ENCODE assay signal across 8 mouse cellular contexts in genomic region chr1:24005070-24005804, GRCm38 (mm10). TPM values are rescaled to one million over a fixed set of nuclear protein-coding genes. Genes with fewer than 3 reads are reported as not detected.
A peak's percentile ranks its signal among the peaks of the same experiment; 100 is the strongest.
DNase-seq lines count a peak whose midpoint lies in the region; ATAC-seq and TF ChIP-seq lines count a peak whose summit lies in the region.

Gene Sdhaf4 (minus strand): TSS chr1:24005656.

- H3K27ac ChIP-seq in forebrain, embryonic 10.5 days, result peak within 1 kb of the TSS; percentile 92
- peak within 1 kb of the TSS; percentile 93 for H3K27ac ChIP-seq in heart, embryonic 15.5 days
- peak within 1 kb of the TSS; percentile 49 for H3K27ac ChIP-seq in liver, embryonic 14.5 days
- H3K27ac ChIP-seq in neural tube, embryonic 11.5 days (ENCODE audit: low read depth, low read length), result peak within 1 kb of the TSS; percentile 79
- peak within 1 kb of the TSS; percentile 84 for H3K27ac ChIP-seq in stomach, postnatal 0 days (replicated peaks)

- peak; percentile 12; the same call in 1 of the 2 replicates for TF ChIP-seq CTCF in liver, embryonic 14.5 days (IDR thresholded peaks at IDR 0.05; ENCODE audit: low read depth)
- TF ChIP-seq CTCF in stomach, postnatal 0 days (IDR thresholded peaks at IDR 0.05; ENCODE audit: low read depth), result no peak

- peaks cover 8% of the 10 kb centered on the region for H3K4me1 ChIP-seq in forebrain, embryonic 10.5 days
- H3K4me1 ChIP-seq in heart, embryonic 15.5 days (replicated peaks), result peaks cover 5% of the 10 kb centered on the region
- H3K4me1 ChIP-seq in liver, embryonic 14.5 days (replicated peaks; ENCODE audit: control insufficient read depth in 2 of 2, insufficient read depth in 2 of 2, low read length in 1 of 2), result peaks cover 0 to 4% of the 10 kb centered on the region in 2 experiments; a peak in 2 of 4 replicates
- H3K4me1 ChIP-seq in neural tube, embryonic 11.5 days (ENCODE audit: control insufficient read depth, insufficient read depth, low read length), result no peaks in the 10 kb centered on the region
- no peaks in the 10 kb centered on the region for H3K4me1 ChIP-seq in stomach, postnatal 0 days (replicated peaks; ENCODE audit: control insufficient read depth, insufficient read depth)

- 2% methylated on average over 47 of the region's 47 CpGs for WGBS in forebrain, embryonic 10.5 days
- WGBS in heart, embryonic 15.5 days, result under 1% methylated on average over 47 of the region's 47 CpGs
- under 1% methylated on average over 47 of the region's 47 CpGs for WGBS in liver, embryonic 14.5 days (ENCODE audit: insufficient replicate concordance)
- 1% methylated on average over 47 of the region's 47 CpGs for WGBS in neural tube, embryonic 11.5 days
- under 1% methylated on average over 47 of the region's 47 CpGs for WGBS in stomach, postnatal 0 days

- H3K27me3 ChIP-seq in forebrain, embryonic 10.5 days (ENCODE audit: poor library complexity, severe bottlenecking), result no peaks in the 10 kb centered on the region
- no peaks in the 10 kb centered on the region for H3K27me3 ChIP-seq in heart, embryonic 15.5 days
- no peaks in the 10 kb centered on the region for H3K27me3 ChIP-seq in liver, embryonic 14.5 days (ENCODE audit: control insufficient read depth, insufficient read depth, low read length)
- H3K27me3 ChIP-seq in neural tube, embryonic 11.5 days (ENCODE audit: control insufficient read depth, insufficient read depth, low read length), result no peaks in the 10 kb centered on the region
- H3K27me3 ChIP-seq in stomach, postnatal 0 days (ENCODE audit: control insufficient read depth, insufficient read depth, low read length), result no peaks in the 10 kb centered on the region

- peaks cover 30% of the 10 kb centered on the region for H3K36me3 ChIP-seq in forebrain, embryonic 10.5 days (replicated peaks)
- peaks cover 22% of the 10 kb centered on the region for H3K36me3 ChIP-seq in heart, embryonic 15.5 days
- no peaks in the 10 kb centered on the region for H3K36me3 ChIP-seq in liver, embryonic 14.5 days (replicated peaks; ENCODE audit: control insufficient read depth, insufficient read depth, low read depth)
- H3K36me3 ChIP-seq in neural tube, embryonic 11.5 days (ENCODE audit: control insufficient read depth, insufficient read depth, low read length), result no peaks in the 10 kb centered on the region
- no peaks in the 10 kb centered on the region for H3K36me3 ChIP-seq in stomach, postnatal 0 days (ENCODE audit: control insufficient read depth, insufficient read depth, low read length)

- peak; percentile 84 to 86 for DNase-seq in CD8-positive naive resting alpha-beta T cell, adult 2 months (ENCODE audit: low read depth in 2 of 2, low spot score in 2 of 2)
- peak; percentile 78 for DNase-seq in c-Kit-positive CD71-negative TER-119-negative erythroid progenitor cells, embryonic 14.5 days (ENCODE audit: low read depth)
- DNase-seq in forebrain, embryonic 10.5 days (ENCODE audit: extremely low spot score, low spot score), result peak; percentile 88
- peak; percentile 91 to 94 for DNase-seq in kidney, postnatal 25 days
- peak; percentile 72 to 82 (median 78) for DNase-seq in liver, embryonic 14.5 days (ENCODE audit: low read depth in 3 of 3, low spot score in 3 of 3)
- DNase-seq in neural tube, embryonic 11.5 days (ENCODE audit: low spot score), result peak; percentile 96
- peak; percentile 91 for DNase-seq in stomach, postnatal 0 days (ENCODE audit: low spot score)

- H3K4me2 ChIP-seq in heart, embryonic 15.5 days, result peak within 1 kb of the TSS; percentile 67
- peak within 1 kb of the TSS; percentile 78 for H3K4me2 ChIP-seq in liver, embryonic 14.5 days (ENCODE audit: low read depth)
- H3K4me2 ChIP-seq in neural tube, embryonic 11.5 days (ENCODE audit: low read depth), result peak within 1 kb of the TSS; percentile 54
- peak within 1 kb of the TSS; percentile 62 for H3K4me2 ChIP-seq in stomach, postnatal 0 days (replicated peaks; ENCODE audit: low read depth)

- H3K9me3 ChIP-seq in forebrain, embryonic 10.5 days, result no peaks in the 10 kb centered on the region
- no peaks in the 10 kb centered on the region for H3K9me3 ChIP-seq in heart, embryonic 15.5 days (replicated peaks)
- no peaks in the 10 kb centered on the region for H3K9me3 ChIP-seq in liver, embryonic 14.5 days (ENCODE audit: control insufficient read depth, low read length)
- H3K9me3 ChIP-seq in neural tube, embryonic 11.5 days (ENCODE audit: control insufficient read depth, low read length), result no peaks in the 10 kb centered on the region
- H3K9me3 ChIP-seq in stomach, postnatal 0 days (ENCODE audit: control insufficient read depth, low read length), result no peaks in the 10 kb centered on the region

- H3K9ac ChIP-seq in heart, embryonic 15.5 days, result peak within 1 kb of the TSS; percentile 74
- peak within 1 kb of the TSS; percentile 83 for H3K9ac ChIP-seq in liver, embryonic 14.5 days (replicated peaks)
- peak within 1 kb of the TSS; percentile 76 for H3K9ac ChIP-seq in neural tube, embryonic 11.5 days (ENCODE audit: low read length)
- peak within 1 kb of the TSS; percentile 82 for H3K9ac ChIP-seq in stomach, postnatal 0 days (ENCODE audit: low read length)

- peak; percentile 96 for ATAC-seq in heart, embryonic 15.5 days (replicated peaks; ENCODE audit: insufficient number of reproducible peaks, insufficient read depth, low FRiP score, low read depth)
- peak; percentile 95 for ATAC-seq in liver, embryonic 14.5 days (ENCODE audit: insufficient read depth)
- peak; percentile 94 for ATAC-seq in neural tube, embryonic 11.5 days (ENCODE audit: insufficient read depth, low FRiP score, low TSS enrichment)
- ATAC-seq in stomach, postnatal 0 days (ENCODE audit: low FRiP score, low TSS enrichment), result peak; percentile 96

- TF ChIP-seq EP300 in liver, embryonic 14.5 days (IDR thresholded peaks at IDR 0.05; ENCODE audit: low read depth), result no peak
- no peak for TF ChIP-seq EP300 in stomach, postnatal 0 days (optimal IDR thresholded peaks at IDR 0.05)

- H3K4me3 ChIP-seq in forebrain, embryonic 10.5 days, result peak within 1 kb of the TSS; percentile 74
- peak within 1 kb of the TSS; percentile 73 for H3K4me3 ChIP-seq in heart, embryonic 15.5 days
- peak within 1 kb of the TSS; percentile 85 to 99 for H3K4me3 ChIP-seq in liver, embryonic 14.5 days (ENCODE audit: insufficient read depth in 1 of 2, low read depth in 2 of 2, low read length in 2 of 2)
- peak within 1 kb of the TSS; percentile 58 for H3K4me3 ChIP-seq in neural tube, embryonic 11.5 days (ENCODE audit: low read depth, low read length)
- peak within 1 kb of the TSS; percentile 78 for H3K4me3 ChIP-seq in stomach, postnatal 0 days (ENCODE audit: low read depth, low read length)

RNA-seq across cellular contexts. Expression of gene Sdhaf4, which starts in this region (rescaled TPM):
- polyA plus RNA-seq in forebrain, embryonic 10.5 days (2016; fragmentation: Nextera tagmentation; extraction: Ambion mirVana), result 77.0 and 81.1 TPM in 2 replicates
- 56.1 and 76.1 TPM in 2 replicates for polyA plus RNA-seq in heart, embryonic 15.5 days (2015; fragmentation: Nextera tagmentation; extraction: Ambion mirVana)
- polyA plus RNA-seq in liver, embryonic 14.5 days (2012; rRNA removed), result 10.9 and 13.3 TPM in 2 replicates
- polyA plus RNA-seq in liver, embryonic 14.5 days (2014; fragmentation: Nextera tagmentation; extraction: Ambion mirVana), result 39.9 and 42.0 TPM in 2 replicates
- polyA plus RNA-seq in neural tube, embryonic 11.5 days (2014; fragmentation: Nextera tagmentation; extraction: Ambion mirVana), result 62.3 and 68.8 TPM in 2 replicates
- polyA plus RNA-seq in stomach, postnatal 0 days (2015; fragmentation: Nextera tagmentation; extraction: Ambion mirVana), result 69.9 and 72.8 TPM in 2 replicates

Comparison
In these comparisons a context has a peak if more than half of its experiments do, and no peak if none do; other contexts are left out.
1. Peak in every context shown above with its lines: DNase-seq, ATAC-seq, H3K4me3 ChIP-seq and H3K27ac ChIP-seq.